Mouse (Mus musculus) limb, embryonic 10.5 days (tissue): ENCODE data around the gene Chad. TPM values are rescaled to one million over a fixed set of nuclear protein-coding genes. Genes with fewer than 3 reads are reported as not detected.

Experiments
- DNase-seq: peaks from one replicate; pipeline ENCODE4 v3.0.0-alpha.2; 2017; ENCODE audit warnings: low spot score
- H3K27ac ChIP-seq: fragments of 300-500 bp; sonication (generic); 2 replicates; pipeline ENCODE4 v1.5.1; 2016; ENCODE audit warnings: mild to moderate bottlenecking
- H3K27me3 ChIP-seq: fragments of 300-500 bp; sonication (generic); 2 replicates; pipeline ENCODE4 v1.6.1; 2016; ENCODE audit warnings: low read depth, mild to moderate bottlenecking; ENCODE audit not compliant: poor library complexity, severe bottlenecking
- H3K36me3 ChIP-seq: fragments of 300-500 bp; sonication (generic); 2 replicates; pipeline ENCODE4 v1.6.1; 2016; ENCODE audit warnings: mild to moderate bottlenecking, moderate library complexity
- H3K4me1 ChIP-seq: fragments of 300-500 bp; sonication (generic); 2 replicates; pipeline ENCODE4 v1.6.1; 2016
- H3K4me3 ChIP-seq: fragments of 300-500 bp; sonication (generic); 2 replicates; pipeline ENCODE4 v1.5.1; 2016; ENCODE audit warnings: mild to moderate bottlenecking, moderate library complexity
- H3K9me3 ChIP-seq: fragments of 300-500 bp; sonication (generic); replicated peaks from 2 replicates; pipeline ENCODE4 v1.6.1; 2016; ENCODE audit warnings: mild to moderate bottlenecking
- WGBS: fragments of 180-500 bp; shearing (Covaris S2); methylation state at CpG from one replicate; pipeline ENCODE4 v1.1.7; 2016; 5-methylcytosine and 5-hydroxymethylcytosine counted together
- polyA plus RNA-seq: library from polyadenylated mRNA; unstranded; fragments of >200 nt; fragmentation: Nextera tagmentation; extraction: Ambion mirVana; gene quantifications from 2 replicates; pipeline ENCODE4 v1.2.1, GENCODE M21; 2016

Gene Chad
- polyA plus RNA-seq, 1 experiment from 2014 or later: 0.30 TPM

- Histone ChIP-seq H3K4me3 (no peak overlapping the region), H3K27me3 (peaks cover 6% of the 10 kb centered on the region), H3K36me3 (peaks cover 52% of the 10 kb centered on the region), H3K27ac (no peak overlapping the region), H3K4me1 (no peaks in the 10 kb centered on the region), H3K9me3 (no peaks in the 10 kb centered on the region)
- DNase-seq: no peak
- WGBS: 100% methylated on average over 1 of the region's 1 CpGs
Measured at GRCm38 (mm10) chr11:94571850-94572249, 7.0 kb downstream of the Chad start.

- Histone ChIP-seq H3K36me3 (peaks cover 33% of the 10 kb centered on the region), H3K27ac (no peak overlapping the region), H3K4me3 (no peak overlapping the region), H3K9me3 (no peaks in the 10 kb centered on the region), H3K27me3 (no peaks in the 10 kb centered on the region), H3K4me1 (no peaks in the 10 kb centered on the region)
- WGBS: 26% methylated on average over 7 of the region's 7 CpGs
- no peak for DNase-seq
Measured at GRCm38 (mm10) chr11:94574560-94574959, 9.7 kb downstream of the Chad start.

GRCm38 (mm10) chr11:94575036-94575435, 10.2 kb downstream of the Chad start:
- Histone ChIP-seq H3K27ac (no peak overlapping the region), H3K4me3 (no peak overlapping the region), H3K27me3 (no peaks in the 10 kb centered on the region), H3K4me1 (no peaks in the 10 kb centered on the region), H3K9me3 (no peaks in the 10 kb centered on the region), H3K36me3 (peaks cover 28% of the 10 kb centered on the region)
- no peak for DNase-seq
- 84% methylated on average over 2 of the region's 2 CpGs for whole genome bisulfite sequencing

GRCm38 (mm10) chr11:94576361-94576760, 11.5 kb downstream of the Chad start:
- WGBS: 91% methylated on average over 9 of the region's 9 CpGs
- Histone ChIP-seq H3K36me3 (peaks cover 15% of the 10 kb centered on the region), H3K4me1 (no peaks in the 10 kb centered on the region), H3K27ac (no peak overlapping the region), H3K9me3 (no peaks in the 10 kb centered on the region), H3K4me3 (no peak overlapping the region), H3K27me3 (no peaks in the 10 kb centered on the region)
- no peak for DNase-seq

- WGBS: 97% methylated on average over 5 of the region's 5 CpGs
- no peak overlapping the region for H3K4me3 ChIP-seq
- no peak overlapping the region for H3K27ac ChIP-seq
- DNase-seq: no peak
- peaks cover 15% of the 10 kb centered on the region for H3K36me3 ChIP-seq
- 0 out of 2 replicates have a peak, but pooled peaks cover 3% of the 10 kb centered on the region for H3K4me1 ChIP-seq
- H3K9me3 ChIP-seq: no peaks in the 10 kb centered on the region
- no peaks in the 10 kb centered on the region for H3K27me3 ChIP-seq
Measured at GRCm38 (mm10) chr11:94580111-94580740, 15.4 kb downstream of the Chad start.

- whole genome bisulfite sequencing: 94% methylated on average over 9 of the region's 9 CpGs
- no peak overlapping the region for H3K4me3 ChIP-seq
- no peak overlapping the region for H3K27ac ChIP-seq
- H3K4me1 ChIP-seq: peaks cover 3% of the 10 kb centered on the region; the same call in 1 of the 2 replicates
- no peak for DNase-seq
- H3K9me3 ChIP-seq: no peaks in the 10 kb centered on the region
- H3K27me3 ChIP-seq: no peaks in the 10 kb centered on the region
- peaks cover 12% of the 10 kb centered on the region; the same call in 1 of the 2 replicates for H3K36me3 ChIP-seq
Measured at GRCm38 (mm10) chr11:94585091-94585490, 20.2 kb downstream of the Chad start.

GRCm38 (mm10) chr11:94587511-94587910, 22.7 kb downstream of the Chad start:
- no peak for DNase-seq
- H3K36me3 ChIP-seq: peaks cover 26% of the 10 kb centered on the region; the same call in 1 of the 2 replicates
- no peak overlapping the region for H3K27ac ChIP-seq
- peaks cover 15% of the 10 kb centered on the region for H3K4me1 ChIP-seq
- H3K27me3 ChIP-seq: no peaks in the 10 kb centered on the region
- no peak overlapping the region for H3K4me3 ChIP-seq
- H3K9me3 ChIP-seq: no peaks in the 10 kb centered on the region
- WGBS: 81% methylated on average over 6 of the region's 6 CpGs

- H3K27me3 ChIP-seq: no peaks in the 10 kb centered on the region
- H3K4me1 ChIP-seq: peaks cover 19% of the 10 kb centered on the region
- H3K4me3 ChIP-seq: no peak overlapping the region
- WGBS: 72% methylated on average over 7 of the region's 7 CpGs
- H3K36me3 ChIP-seq: peaks cover 43% of the 10 kb centered on the region
- H3K27ac ChIP-seq: no peak overlapping the region
- H3K9me3 ChIP-seq: no peaks in the 10 kb centered on the region
- no peak for DNase-seq
Measured at GRCm38 (mm10) chr11:94596311-94596852, 31.5 kb downstream of the Chad start.

- Histone ChIP-seq H3K9me3 (no peaks in the 10 kb centered on the region), H3K27ac (no peak overlapping the region), H3K4me3 (no peak overlapping the region), H3K36me3 (peaks cover 36% of the 10 kb centered on the region), H3K4me1 (peaks cover 24% of the 10 kb centered on the region), H3K27me3 (no peaks in the 10 kb centered on the region)
- DNase-seq: no peak
- 94% methylated on average over 4 of the region's 4 CpGs for WGBS
Measured at GRCm38 (mm10) chr11:94597319-94597718, 32.5 kb downstream of the Chad start.

- Histone ChIP-seq H3K27ac (0 out of 2 replicates have a peak overlapping the region, but pooled peaks have one; percentile 10), H3K27me3 (no peaks in the 10 kb centered on the region), H3K36me3 (peaks cover 34% of the 10 kb centered on the region), H3K4me3 (no peak overlapping the region), H3K9me3 (no peaks in the 10 kb centered on the region), H3K4me1 (peaks cover 27% of the 10 kb centered on the region)
- DNase-seq: no peak
- 78% methylated on average over 6 of the region's 6 CpGs for WGBS
Measured at GRCm38 (mm10) chr11:94598437-94599120, 33.7 kb downstream of the Chad start.

- H3K27me3 ChIP-seq: no peaks in the 10 kb centered on the region
- DNase-seq: no peak
- peak overlapping the region; percentile 89; the same call in 1 of the 2 replicates for H3K27ac ChIP-seq
- WGBS: 92% methylated on average over 7 of the region's 7 CpGs
- peaks cover 20% of the 10 kb centered on the region for H3K36me3 ChIP-seq
- H3K4me3 ChIP-seq: peak overlapping the region; percentile 64
- no peaks in the 10 kb centered on the region for H3K9me3 ChIP-seq
- H3K4me1 ChIP-seq: peaks cover 27% of the 10 kb centered on the region
Measured at GRCm38 (mm10) chr11:94600447-94600846, 35.6 kb downstream of the Chad start.

- peaks cover 27% of the 10 kb centered on the region for H3K4me1 ChIP-seq
- peak within 1 kb of the TSS; percentile 64 for H3K4me3 ChIP-seq
- peak within 1 kb of the TSS; percentile 89 for H3K27ac ChIP-seq
- 2% methylated on average over 52 of the region's 52 CpGs for WGBS
- no peaks in the 10 kb centered on the region for H3K27me3 ChIP-seq
- no peaks in the 10 kb centered on the region for H3K9me3 ChIP-seq
- peaks cover 11% of the 10 kb centered on the region for H3K36me3 ChIP-seq
- DNase-seq: peak; percentile 94
Measured at GRCm38 (mm10) chr11:94601321-94602281, 36.8 kb downstream of the Chad start, which contains the start of gene Acsf2. Acsf2 (minus strand) TSS chr11:94601871.
